Mouse (Mus musculus) heart, embryonic 14.5 days (tissue): ENCODE data around the gene Abhd14a. TPM values are rescaled to one million over a fixed set of nuclear protein-coding genes. Genes with fewer than 3 reads are reported as not detected.

Experiments
- ATAC-seq: fragments of 200-750 bp; cut with Nextera tagmentation; 2 replicates; pipeline ENCODE4 v1.8.0; 2017; ENCODE audit warnings: low read depth, moderate TSS enrichment; ENCODE audit not compliant: insufficient number of reproducible peaks, insufficient read depth, low FRiP score
- H3K27ac ChIP-seq, 2 experiments: fragments of 200-500 bp in 1 of 2; fragments of 300-500 bp in 1 of 2; sonication (generic) in 1 of 2; replicated peaks in 1 of 2; 2 replicates each; pipeline ENCODE4 v1.5.1; 2012 to 2014; ENCODE audit warnings: low read depth in 2 of 2, low read length in 2 of 2, control low read depth in 1 of 2, mild to moderate bottlenecking in 1 of 2, mixed read lengths in 1 of 2; ENCODE audit not compliant: control insufficient read depth in 1 of 2, insufficient read depth in 1 of 2
- H3K27me3 ChIP-seq: fragments of 300-500 bp; sonication (generic); 2 replicates; pipeline ENCODE4 v1.6.1; 2014; ENCODE audit warnings: mild to moderate bottlenecking, low read length, control low read depth; ENCODE audit not compliant: control insufficient read depth, insufficient read depth
- H3K36me3 ChIP-seq: fragments of 300-500 bp; sonication (generic); 2 replicates; pipeline ENCODE4 v1.6.1; 2014; ENCODE audit warnings: mild to moderate bottlenecking, control low read depth, low read length, mixed read lengths; ENCODE audit not compliant: control insufficient read depth, insufficient read depth
- H3K4me1 ChIP-seq, 2 experiments: fragments of 200-500 bp in 1 of 2; fragments of 300-500 bp in 1 of 2; sonication (generic) in 1 of 2; 2 replicates each; pipeline ENCODE4 v1.6.1; 2012 to 2014; ENCODE audit warnings: low read length in 2 of 2, control low read depth in 1 of 2, mixed read lengths in 1 of 2; ENCODE audit not compliant: control insufficient read depth in 2 of 2, insufficient read depth in 2 of 2
- H3K4me2 ChIP-seq: fragments of 300-500 bp; sonication (generic); 2 replicates; pipeline ENCODE4 v1.6.1; 2014; ENCODE audit warnings: mild to moderate bottlenecking, low read length
- H3K4me3 ChIP-seq, 2 experiments: fragments of 200-500 bp in 1 of 2; fragments of 300-500 bp in 1 of 2; sonication (generic) in 1 of 2; 2 replicates each; pipeline ENCODE4 v1.5.1; 2012 to 2014; ENCODE audit warnings: low read length in 2 of 2, mild to moderate bottlenecking in 2 of 2, control low read depth in 1 of 2, low read depth in 1 of 2, moderate library complexity in 1 of 2; ENCODE audit not compliant: control insufficient read depth in 1 of 2, insufficient read depth in 1 of 2
- H3K9ac ChIP-seq: fragments of 300-500 bp; sonication (generic); 2 replicates; pipeline ENCODE4 v1.6.1; 2014; ENCODE audit warnings: mild to moderate bottlenecking, low read length
- H3K9me3 ChIP-seq: fragments of 300-500 bp; sonication (generic); 2 replicates; pipeline ENCODE4 v1.6.1; 2016; ENCODE audit warnings: low read length, control low read depth; ENCODE audit not compliant: control insufficient read depth
- WGBS: fragments of 180-500 bp; shearing (Covaris S2); extraction: QIAGEN DNeasy Blood & Tissue Kit; methylation state at CpG from one replicate; pipeline ENCODE4 v1.1.7; 2014; 5-methylcytosine and 5-hydroxymethylcytosine counted together
- polyA plus RNA-seq: library from polyadenylated mRNA; unstranded; fragments of >200 nt; fragmentation: Nextera tagmentation; extraction: Ambion mirVana; gene quantifications from 2 replicates; pipeline ENCODE4 v1.2.1, GENCODE M21; 2014

Abhd14a gene
- polyA plus RNA-seq, 1 experiment from 2014 or later = 55.9 TPM

DNA sequence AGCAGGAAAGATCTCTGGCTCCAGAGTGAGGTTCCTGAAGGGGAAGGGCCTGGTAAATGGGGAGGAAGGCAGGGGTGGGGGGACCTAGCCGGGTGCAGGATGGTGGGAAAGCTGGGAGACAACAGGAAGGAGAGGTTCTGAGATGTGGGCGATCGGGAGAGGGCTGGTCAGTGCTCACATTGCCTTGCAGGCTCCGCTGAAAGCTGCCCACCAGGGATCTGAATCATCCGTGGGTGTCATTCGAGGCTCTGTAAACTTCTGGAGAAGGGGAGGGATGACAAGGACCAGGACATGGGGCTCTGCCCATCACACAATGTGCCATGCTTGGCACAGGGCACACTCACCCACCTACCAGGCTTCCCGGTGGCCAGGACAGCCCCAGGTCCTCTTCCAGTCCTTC is 14.1 kb downstream of the Abhd14a start:
- H3K27ac ChIP-seq = no peak overlapping the region
- no peaks in the 10 kb centered on the region for H3K9me3 ChIP-seq
- no peak overlapping the region for H3K4me3 ChIP-seq
- no peaks in the 10 kb centered on the region for H3K27me3 ChIP-seq
- no peak for ATAC-seq
- H3K4me1 ChIP-seq = peaks cover 11 to 18% of the 10 kb centered on the region in 2 experiments
- no peak overlapping the region for H3K4me2 ChIP-seq
- no peak overlapping the region for H3K9ac ChIP-seq
- peaks cover 42% of the 10 kb centered on the region for H3K36me3 ChIP-seq
- WGBS = 72% methylated on average over 7 of the region's 7 CpGs

DNA sequence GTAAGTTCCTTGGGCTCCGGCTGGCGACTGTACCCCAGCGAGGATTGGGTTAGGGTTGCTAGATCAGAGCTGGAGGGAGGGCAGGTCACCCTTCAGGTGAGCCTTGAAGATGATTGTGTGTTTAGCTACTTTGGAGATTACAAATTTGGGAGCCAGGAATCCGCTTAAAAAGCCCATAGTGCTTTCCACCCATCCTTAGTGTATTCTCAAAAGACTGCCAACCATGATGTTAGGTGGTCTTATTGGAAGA is 17.5 kb downstream of the Abhd14a start:
- H3K4me3 ChIP-seq = peak overlapping the region; percentile 72 to 86
- H3K27me3 ChIP-seq = no peaks in the 10 kb centered on the region
- WGBS = 3% methylated on average over 4 of the region's 4 CpGs
- H3K4me2 ChIP-seq = peak overlapping the region; percentile 82
- H3K9me3 ChIP-seq = no peaks in the 10 kb centered on the region
- peaks cover 42% of the 10 kb centered on the region for H3K36me3 ChIP-seq
- ATAC-seq = no peak
- peaks cover 6 to 9% of the 10 kb centered on the region in 2 experiments for H3K4me1 ChIP-seq
- H3K27ac ChIP-seq = peak overlapping the region; percentile 89 to 93
- peak overlapping the region; percentile 99 for H3K9ac ChIP-seq

DNA sequence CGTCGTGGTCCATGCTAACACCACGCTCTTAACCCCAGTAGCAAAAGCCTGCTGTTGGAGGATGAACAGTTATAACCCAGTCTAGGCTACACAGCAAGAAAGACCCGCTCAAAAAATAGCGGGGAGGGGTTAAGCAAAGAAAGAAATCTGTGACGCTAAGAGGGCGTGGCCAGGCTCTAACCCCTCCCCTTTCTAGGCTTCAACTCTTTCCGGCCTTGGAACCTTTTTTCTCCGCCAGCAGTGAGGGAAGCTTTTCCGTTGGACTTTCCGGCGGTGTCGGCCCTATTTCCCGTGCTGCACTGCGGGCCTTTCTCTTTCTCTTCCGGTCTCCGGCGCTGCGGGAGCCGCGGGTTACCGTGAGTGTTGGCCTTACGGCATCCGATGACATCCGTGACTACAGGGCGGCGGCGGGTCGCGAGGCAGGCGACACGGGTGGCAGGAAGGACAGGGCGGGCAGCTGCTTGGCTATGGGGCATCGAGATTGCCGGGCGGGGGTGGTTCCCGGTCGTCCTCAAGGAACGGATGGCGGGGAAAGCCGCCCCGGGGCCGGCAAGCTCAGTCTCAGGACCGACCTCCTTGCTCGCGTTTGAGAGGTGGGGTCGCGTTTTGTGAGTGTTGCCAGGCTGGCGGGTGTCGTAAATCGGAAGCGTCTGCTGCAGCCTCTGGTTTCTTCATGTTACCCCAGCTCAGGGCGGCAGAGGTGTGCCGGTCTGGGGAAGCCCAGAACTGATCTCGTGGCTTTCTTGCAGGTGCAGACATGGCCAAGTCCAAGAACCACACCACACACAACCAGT is 18.1 kb downstream of the Abhd14a start, which contains the start of gene Rpl29:
Gene Rpl29, plus strand, starts transcription at position 234 of the 794 bp plus-strand sequence.
- no peaks in the 10 kb centered on the region for H3K9me3 ChIP-seq
- H3K36me3 ChIP-seq = peaks cover 41% of the 10 kb centered on the region
- no peaks in the 10 kb centered on the region for H3K27me3 ChIP-seq
- H3K4me1 ChIP-seq = peaks cover 6 to 9% of the 10 kb centered on the region in 2 experiments
- peak within 1 kb of the TSS; percentile 93 to 99 for H3K27ac ChIP-seq
- under 1% methylated on average over 55 of the region's 55 CpGs for WGBS
- ATAC-seq = peak; percentile 85
- peak within 1 kb of the TSS; percentile 82 for H3K4me2 ChIP-seq
- H3K9ac ChIP-seq = peak within 1 kb of the TSS; percentile 99
- H3K4me3 ChIP-seq = peak within 1 kb of the TSS; percentile 72 to 86

DNA sequence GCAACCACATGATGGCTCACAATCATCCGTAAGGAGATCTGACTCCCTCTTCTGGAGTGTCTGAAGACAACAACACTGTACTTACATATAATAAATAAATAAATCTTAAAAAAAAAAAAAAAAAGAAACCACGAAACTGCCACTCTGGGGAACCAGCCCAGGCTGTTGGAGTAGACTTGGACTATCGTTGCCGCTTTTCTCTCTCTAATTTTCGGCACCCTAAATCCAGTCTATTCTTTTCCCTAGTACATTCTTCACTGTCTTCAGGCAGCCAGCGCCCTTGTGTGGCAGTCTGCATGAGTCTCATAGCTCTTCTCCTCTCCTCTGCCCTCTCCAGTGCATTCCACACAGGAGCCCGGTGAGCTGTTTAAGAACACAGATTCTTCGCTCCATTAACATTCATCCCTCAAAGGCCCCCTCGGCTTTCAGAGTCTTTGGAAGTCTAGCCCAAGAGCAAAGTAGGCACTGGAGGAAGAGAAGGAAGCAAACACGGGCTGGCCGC is 18.7 kb downstream of the Abhd14a start:
- ATAC-seq = peak; percentile 58
- Histone ChIP-seq H3K9me3 (no peaks in the 10 kb centered on the region), H3K4me1 (peaks cover 6 to 9% of the 10 kb centered on the region in 2 experiments), H3K4me3 (peak overlapping the region; percentile 59 to 86), H3K27me3 (no peaks in the 10 kb centered on the region), H3K27ac (peak overlapping the region; percentile 93 to 99), H3K36me3 (peaks cover 35% of the 10 kb centered on the region), H3K9ac (peak overlapping the region; percentile 69), H3K4me2 (peak overlapping the region; percentile 82)
- WGBS = 12% methylated on average over 11 of the region's 11 CpGs

DNA sequence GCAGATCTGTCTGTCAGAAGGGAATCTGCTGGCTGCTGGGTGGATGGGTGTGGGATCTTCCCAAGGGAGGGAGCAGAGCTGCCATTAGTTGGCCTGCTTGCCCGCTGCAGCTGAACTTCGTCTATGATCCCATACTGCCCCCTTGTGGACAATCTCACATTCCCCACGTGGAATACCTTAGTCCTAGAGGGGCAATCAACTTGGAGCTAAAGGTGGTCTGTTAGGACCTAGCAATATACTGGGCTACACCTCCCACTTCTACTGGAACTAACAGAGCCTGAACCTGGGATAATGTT is 25.7 kb downstream of the Abhd14a start:
- 0 out of 2 replicates have a peak, but pooled peaks cover 3% of the 10 kb centered on the region for H3K27me3 ChIP-seq
- no peak overlapping the region for H3K4me3 ChIP-seq
- no peak overlapping the region for H3K9ac ChIP-seq
- no peaks in the 10 kb centered on the region for H3K36me3 ChIP-seq
- H3K9me3 ChIP-seq = no peaks in the 10 kb centered on the region
- no peak overlapping the region for H3K27ac ChIP-seq
- peak overlapping the region; percentile 44; the same call in 1 of the 2 replicates for H3K4me2 ChIP-seq
- 0% methylated on average over 3 of the region's 3 CpGs for WGBS
- peak; percentile 60 for ATAC-seq
- peaks cover 24% of the 10 kb centered on the region in 2 experiments for H3K4me1 ChIP-seq

DNA sequence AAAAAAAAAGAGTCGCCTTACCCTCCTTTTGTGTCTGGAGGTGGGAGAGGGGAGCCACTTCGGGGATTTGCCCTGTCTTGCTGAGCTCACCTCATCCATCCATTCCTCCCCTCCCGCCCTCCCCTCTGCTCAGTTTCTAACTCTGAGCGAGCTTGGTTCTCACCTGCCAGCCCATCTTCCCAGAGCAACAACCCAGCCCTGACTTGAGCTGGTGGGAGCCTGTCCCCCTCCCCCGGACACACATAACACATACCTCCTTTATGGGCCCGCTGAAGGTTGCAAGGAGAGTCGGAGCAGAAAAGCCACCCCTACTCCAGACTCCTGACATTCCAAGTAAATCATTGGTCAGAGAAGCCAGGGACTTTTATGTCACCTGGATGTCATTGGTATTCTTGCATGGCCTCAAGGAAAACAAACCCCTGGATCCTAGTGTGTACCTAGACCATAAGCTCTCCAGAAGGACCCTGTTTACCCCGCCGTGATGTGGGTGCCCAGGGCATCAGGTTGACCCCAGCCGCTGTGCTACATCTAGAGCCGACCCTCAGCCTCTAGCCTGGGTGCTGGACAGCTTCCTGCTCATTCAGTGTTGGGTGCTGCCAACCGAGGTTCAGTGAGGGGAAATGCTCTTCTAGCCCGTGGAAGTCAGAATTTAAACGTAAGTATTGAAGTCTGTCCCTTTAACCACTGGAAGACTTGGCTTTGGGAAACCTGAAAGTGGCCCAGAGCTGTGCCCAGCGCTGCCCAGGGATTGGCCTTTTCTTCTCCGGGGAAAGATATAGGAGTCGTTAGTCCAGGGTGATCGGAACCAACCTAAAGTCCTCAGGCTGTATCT is 26.2 kb downstream of the Abhd14a start:
- H3K36me3 ChIP-seq = no peaks in the 10 kb centered on the region
- no peak overlapping the region for H3K27ac ChIP-seq
- no peaks in the 10 kb centered on the region for H3K9me3 ChIP-seq
- no peak overlapping the region for H3K9ac ChIP-seq
- no peak for ATAC-seq
- 19% methylated on average over 18 of the region's 18 CpGs for WGBS
- H3K4me1 ChIP-seq = peaks cover 24% of the 10 kb centered on the region in 2 experiments
- H3K27me3 ChIP-seq = 0 out of 2 replicates have a peak, but pooled peaks cover 3% of the 10 kb centered on the region
- H3K4me2 ChIP-seq = peak overlapping the region; percentile 44; the same call in 1 of the 2 replicates
- no peak overlapping the region for H3K4me3 ChIP-seq

DNA sequence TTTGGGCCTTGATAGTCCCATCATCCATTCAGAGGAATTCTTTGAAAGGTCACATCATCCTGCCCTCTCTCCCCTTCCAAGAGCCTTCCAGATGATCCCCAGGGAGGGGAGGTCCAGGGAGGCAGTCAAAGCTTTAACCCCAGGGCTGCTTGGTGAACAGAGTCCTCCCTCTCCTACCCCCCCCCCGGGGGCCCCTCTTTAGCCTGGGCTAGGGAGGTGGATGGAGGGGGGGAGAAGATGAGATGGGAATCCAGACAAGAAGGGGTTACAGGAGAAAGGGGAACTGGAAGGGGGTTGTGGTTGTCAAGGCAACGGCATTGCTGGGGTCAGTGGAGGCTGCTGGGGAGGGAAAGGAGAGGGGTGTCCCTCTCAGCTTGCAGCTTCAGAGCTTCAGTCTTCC is 26.9 kb downstream of the Abhd14a start:
- 7% methylated on average over 2 of the region's 2 CpGs for WGBS
- Histone ChIP-seq H3K4me2 (no peak overlapping the region), H3K27ac (no peak overlapping the region), H3K9ac (no peak overlapping the region), H3K4me3 (no peak overlapping the region), H3K4me1 (peaks cover 24% of the 10 kb centered on the region in 2 experiments), H3K36me3 (no peaks in the 10 kb centered on the region), H3K27me3 (0 out of 2 replicates have a peak, but pooled peaks cover 3% of the 10 kb centered on the region), H3K9me3 (no peaks in the 10 kb centered on the region)
- no peak for ATAC-seq
